Mouse (Mus musculus): ENCODE data around the gene Zc3h10. TPM values are rescaled to one million over a fixed set of nuclear protein-coding genes. Genes with fewer than 3 reads are reported as not detected.

The Zc3h10 gene
- polyA plus RNA-seq (2011; ENCODE audit: insufficient read depth, insufficient read length, low replicate concordance, missing spikeins), result 7.0 and 9.8 TPM in 2 replicates

DNA sequence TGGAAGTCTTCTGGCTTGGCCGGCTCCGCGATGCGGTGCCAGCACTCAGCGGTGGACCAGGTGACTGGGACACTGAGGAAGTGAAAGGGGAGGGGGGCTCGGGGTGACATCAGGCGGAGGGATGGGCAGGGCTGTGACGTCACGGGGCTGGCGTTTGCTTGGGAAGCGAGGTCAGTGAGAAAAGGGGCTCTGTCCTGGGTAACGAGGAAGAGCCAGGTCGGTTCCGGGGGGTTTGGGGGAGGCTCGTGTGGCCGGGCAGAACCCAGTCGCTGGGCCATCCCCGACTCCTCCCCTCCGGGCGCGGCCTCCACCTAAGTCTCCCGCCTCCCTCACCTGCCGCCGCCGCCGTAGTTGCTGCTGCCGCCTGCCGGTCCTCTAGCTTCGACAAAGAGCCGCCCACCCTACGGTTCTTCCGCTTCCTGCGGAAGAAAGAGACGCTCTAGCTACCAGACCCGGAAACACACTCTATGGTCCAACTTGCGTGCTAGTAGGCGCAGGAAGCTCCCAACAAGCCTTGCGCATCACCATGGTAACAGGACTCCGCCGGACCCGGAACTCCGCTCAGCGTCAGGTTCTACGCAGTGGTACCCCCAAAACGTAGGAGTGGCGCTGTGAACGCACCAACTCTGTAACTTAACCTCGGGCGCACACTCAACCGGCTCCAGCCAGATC, at the start of gene Zc3h10:
Gene Zc3h10, minus strand, starts transcription at position 414 of the 672 bp plus-strand sequence.
- TF ChIP-seq POLR2A (IDR thresholded peaks at IDR 0.05; ENCODE audit: borderline replicate concordance, control insufficient read depth, low read depth, low read length), result peak; percentile 31
- no peak for TF ChIP-seq CTCF (IDR thresholded peaks at IDR 0.05; ENCODE audit: control insufficient read depth, insufficient read depth, low read length)
- Histone ChIP-seq H3K4me3 (replicated peaks; ENCODE audit: control insufficient read depth, low read depth, low read length) (peak within 1 kb of the TSS; percentile 83), H3K27ac (ENCODE audit: control insufficient read depth, insufficient read depth, low read depth, low read length, poor library complexity) (peak within 1 kb of the TSS; percentile 92), H3K4me1 (ENCODE audit: control insufficient read depth, insufficient read depth, low read length) (no peaks in the 10 kb centered on the region; the same call in 1 of the 2 replicates)
- WGBS, result under 1% methylated on average over 50 of the region's 50 CpGs

GRCm38 (mm10) chr10:128592797-128593196, 45.2 kb upstream of the Zc3h10 start:
- no peak for TF ChIP-seq CTCF (IDR thresholded peaks at IDR 0.05; ENCODE audit: control insufficient read depth, insufficient read depth, low read length)
- TF ChIP-seq POLR2A (IDR thresholded peaks at IDR 0.05; ENCODE audit: borderline replicate concordance, control insufficient read depth, low read depth, low read length), result no peak
- whole genome bisulfite sequencing, result 67% methylated on average over 5 of the region's 5 CpGs
- H3K4me1 ChIP-seq (ENCODE audit: control insufficient read depth, insufficient read depth, low read length), result no peaks in the 10 kb centered on the region; the same call in 1 of the 2 replicates
- H3K27ac ChIP-seq (ENCODE audit: control insufficient read depth, insufficient read depth, low read depth, low read length, poor library complexity), result no peak overlapping the region
- no peak overlapping the region for H3K4me3 ChIP-seq (replicated peaks; ENCODE audit: control insufficient read depth, low read depth, low read length)

DNA sequence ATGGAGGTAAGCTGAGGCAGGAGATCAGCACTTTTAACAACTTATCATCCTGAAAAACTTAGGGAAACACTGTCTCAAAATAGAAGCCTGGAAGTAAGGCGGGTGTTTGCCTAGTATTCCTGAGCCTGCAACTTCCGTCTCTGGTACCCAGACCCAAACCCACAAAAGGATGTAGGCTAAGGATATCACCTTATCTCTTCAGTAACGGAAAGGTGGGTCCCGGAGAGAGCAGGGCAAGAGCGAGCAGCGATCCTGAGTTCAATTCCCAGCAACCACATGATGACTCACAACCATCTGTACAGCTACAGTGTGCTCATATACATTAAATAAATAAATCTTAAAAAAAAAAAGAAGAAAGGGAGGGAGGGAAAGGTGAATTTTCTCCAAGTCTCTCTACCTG, 43.9 kb upstream of the Zc3h10 start:
- Histone ChIP-seq H3K27ac (ENCODE audit: control insufficient read depth, insufficient read depth, low read depth, low read length, poor library complexity) (no peak overlapping the region), H3K4me1 (ENCODE audit: control insufficient read depth, insufficient read depth, low read length) (no peaks in the 10 kb centered on the region; the same call in 1 of the 2 replicates), H3K4me3 (replicated peaks; ENCODE audit: control insufficient read depth, low read depth, low read length) (no peak overlapping the region)
- TF ChIP-seq POLR2A (IDR thresholded peaks at IDR 0.05; ENCODE audit: borderline replicate concordance, control insufficient read depth, low read depth, low read length) (no peak), CTCF (IDR thresholded peaks at IDR 0.05; ENCODE audit: control insufficient read depth, insufficient read depth, low read length) (no peak)
- 75% methylated on average over 6 of the region's 6 CpGs for WGBS

DNA sequence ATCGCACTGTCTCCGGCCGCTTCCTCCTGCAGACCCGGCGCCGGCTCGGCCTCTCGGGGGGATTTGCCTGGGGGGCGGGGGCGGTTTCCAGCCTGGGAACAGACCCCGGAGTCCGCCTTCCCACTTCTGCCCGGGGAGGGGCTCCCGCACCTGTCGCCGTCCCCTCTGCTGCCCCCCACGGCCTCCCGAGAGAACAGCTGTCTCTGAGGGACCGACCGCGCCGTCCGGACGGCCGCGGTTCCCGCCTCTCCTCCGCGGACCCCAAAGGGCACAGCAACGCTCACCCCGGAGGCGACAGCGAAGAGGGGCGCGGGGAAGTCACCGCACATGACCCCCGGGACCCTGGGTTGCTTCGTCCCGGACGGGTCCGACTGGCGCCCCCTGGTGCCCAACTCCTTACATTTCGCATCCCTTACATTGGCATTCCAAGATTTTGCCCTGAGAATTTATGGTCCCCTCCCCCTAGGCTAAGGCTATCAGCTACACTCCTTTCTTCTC, 42.7 kb upstream of the Zc3h10 start:
- Histone ChIP-seq H3K4me1 (ENCODE audit: control insufficient read depth, insufficient read depth, low read length) (no peaks in the 10 kb centered on the region; the same call in 1 of the 2 replicates), H3K4me3 (replicated peaks; ENCODE audit: control insufficient read depth, low read depth, low read length) (peak overlapping the region; percentile 59), H3K27ac (ENCODE audit: control insufficient read depth, insufficient read depth, low read depth, low read length, poor library complexity) (no peak overlapping the region)
- under 1% methylated on average over 43 of the region's 43 CpGs for WGBS
- TF ChIP-seq CTCF (IDR thresholded peaks at IDR 0.05; ENCODE audit: control insufficient read depth, insufficient read depth, low read length), result peak; percentile 63
- peak; percentile 27; the same call in 1 of the 2 replicates for TF ChIP-seq POLR2A (IDR thresholded peaks at IDR 0.05; ENCODE audit: borderline replicate concordance, control insufficient read depth, low read depth, low read length)

GRCm38 (mm10) chr10:128589464-128590192, 42.1 kb upstream of the Zc3h10 start, which contains the start of gene Erbb3:
Erbb3 (minus strand) TSS chr10:128589652.
- H3K4me3 ChIP-seq (replicated peaks; ENCODE audit: control insufficient read depth, low read depth, low read length), result peak within 1 kb of the TSS; percentile 59
- under 1% methylated on average over 43 of the region's 43 CpGs for WGBS
- no peaks in the 10 kb centered on the region; the same call in 1 of the 2 replicates for H3K4me1 ChIP-seq (ENCODE audit: control insufficient read depth, insufficient read depth, low read length)
- no peak within 1 kb of the TSS for H3K27ac ChIP-seq (ENCODE audit: control insufficient read depth, insufficient read depth, low read depth, low read length, poor library complexity)
- TF ChIP-seq CTCF (IDR thresholded peaks at IDR 0.05; ENCODE audit: control insufficient read depth, insufficient read depth, low read length) (no peak), POLR2A (IDR thresholded peaks at IDR 0.05; ENCODE audit: borderline replicate concordance, control insufficient read depth, low read depth, low read length) (no peak)

- H3K4me3 ChIP-seq (replicated peaks; ENCODE audit: control insufficient read depth, low read depth, low read length), result no peak overlapping the region
- H3K4me1 ChIP-seq (ENCODE audit: control insufficient read depth, insufficient read depth, low read length), result no peaks in the 10 kb centered on the region; the same call in 1 of the 2 replicates
- TF ChIP-seq CTCF (IDR thresholded peaks at IDR 0.05; ENCODE audit: control insufficient read depth, insufficient read depth, low read length) (no peak), POLR2A (IDR thresholded peaks at IDR 0.05; ENCODE audit: borderline replicate concordance, control insufficient read depth, low read depth, low read length) (no peak)
- 11% methylated on average over 23 of the region's 23 CpGs for WGBS
- H3K27ac ChIP-seq (ENCODE audit: control insufficient read depth, insufficient read depth, low read depth, low read length, poor library complexity), result no peak overlapping the region
Observed at GRCm38 (mm10) chr10:128588775-128589463, 41.3 kb upstream of the Zc3h10 start.

GRCm38 (mm10) chr10:128588136-128588535, 40.6 kb upstream of the Zc3h10 start:
- H3K4me1 ChIP-seq (ENCODE audit: control insufficient read depth, insufficient read depth, low read length), result no peaks in the 10 kb centered on the region; the same call in 1 of the 2 replicates

More at GRCm38 (mm10) chr10:128588136-128588535, 40.6 kb upstream of the Zc3h10 start:
- 61% methylated on average over 1 of the region's 1 CpGs for WGBS
- TF ChIP-seq CTCF (IDR thresholded peaks at IDR 0.05; ENCODE audit: control insufficient read depth, insufficient read depth, low read length) (no peak), POLR2A (IDR thresholded peaks at IDR 0.05; ENCODE audit: borderline replicate concordance, control insufficient read depth, low read depth, low read length) (no peak)
- H3K4me3 ChIP-seq (replicated peaks; ENCODE audit: control insufficient read depth, low read depth, low read length), result no peak overlapping the region
- no peak overlapping the region for H3K27ac ChIP-seq (ENCODE audit: control insufficient read depth, insufficient read depth, low read depth, low read length, poor library complexity)

Measured in bone marrow, adult 2 months (tissue).